Mouse (Mus musculus): ENCODE data around the gene Adk. TPM values are rescaled to one million over a fixed set of nuclear protein-coding genes. Genes with fewer than 3 reads are reported as not detected.
"Not testable (repeated sequence)": the region's sequence is repeated elsewhere in the genome, so short reads cannot be mapped to it uniquely, and the experiment has no call there.

Gene Adk
- polyA plus RNA-seq, 1 experiment from 2014 or later = 102 TPM

- no peak for DNase-seq (ENCODE audit: low spot score)
Observed at GRCm38 (mm10) chr14:21427369-21427768, 375.0 kb downstream of the Adk start.

- no peak for DNase-seq (ENCODE audit: low spot score)
Observed at GRCm38 (mm10) chr14:21433415-21433814, 381.0 kb downstream of the Adk start.

GRCm38 (mm10) chr14:21433995-21434394, 381.6 kb downstream of the Adk start:
- DNase-seq (ENCODE audit: low spot score) = no peak

- no peak for DNase-seq (ENCODE audit: low spot score)
Observed at GRCm38 (mm10) chr14:21434686-21435085, 382.3 kb downstream of the Adk start.

GRCm38 (mm10) chr14:21439785-21440184, 387.4 kb downstream of the Adk start:
- peak; percentile 51 for DNase-seq (ENCODE audit: low spot score)

GRCm38 (mm10) chr14:21440526-21440925, 388.2 kb downstream of the Adk start:
- DNase-seq (ENCODE audit: low spot score) = no peak

GRCm38 (mm10) chr14:21441772-21442533, 389.6 kb downstream of the Adk start:
- DNase-seq (ENCODE audit: low spot score) = no peak

GRCm38 (mm10) chr14:21452581-21452980, 400.2 kb downstream of the Adk start:
- DNase-seq (ENCODE audit: low spot score) = no peak

GRCm38 (mm10) chr14:21453896-21454295, 401.5 kb downstream of the Adk start:
- no peak for DNase-seq (ENCODE audit: low spot score)

GRCm38 (mm10) chr14:21455654-21456350, 403.4 kb downstream of the Adk start:
- DNase-seq (ENCODE audit: low spot score) = no peak

- no peak for DNase-seq (ENCODE audit: low spot score)
Observed at GRCm38 (mm10) chr14:21456526-21456925, 404.2 kb downstream of the Adk start.

- no peak for DNase-seq (ENCODE audit: low spot score)
Observed at GRCm38 (mm10) chr14:21457876-21458275, 405.5 kb downstream of the Adk start.

GRCm38 (mm10) chr14:21458696-21459095, 406.3 kb downstream of the Adk start:
- DNase-seq (ENCODE audit: low spot score) = no peak

- no peak for DNase-seq (ENCODE audit: low spot score)
Observed at GRCm38 (mm10) chr14:21459163-21459562, 406.8 kb downstream of the Adk start.

- DNase-seq (ENCODE audit: low spot score) = no peak
Observed at GRCm38 (mm10) chr14:21462398-21462797, 410.0 kb downstream of the Adk start.

- DNase-seq (ENCODE audit: low spot score) = no peak
Observed at GRCm38 (mm10) chr14:21463117-21463712, 410.8 kb downstream of the Adk start.

- peak; percentile 76 for DNase-seq (ENCODE audit: low spot score)
Observed at GRCm38 (mm10) chr14:21470386-21470785, 418.0 kb downstream of the Adk start.

GRCm38 (mm10) chr14:21471975-21472374, 419.6 kb downstream of the Adk start:
- DNase-seq (ENCODE audit: low spot score) = no peak

- DNase-seq (ENCODE audit: low spot score) = not testable (repeated sequence)
Observed at GRCm38 (mm10) chr14:21474593-21475132, 422.3 kb downstream of the Adk start.

GRCm38 (mm10) chr14:21477181-21477580, 424.8 kb downstream of the Adk start:
- no peak for DNase-seq (ENCODE audit: low spot score)

GRCm38 (mm10) chr14:21479566-21479965, 427.2 kb downstream of the Adk start:
- DNase-seq (ENCODE audit: low spot score) = no peak

- DNase-seq (ENCODE audit: low spot score) = no peak
Observed at GRCm38 (mm10) chr14:21480191-21480590, 427.8 kb downstream of the Adk start.
